Mouse (Mus musculus) testis, adult 2 months (tissue): ENCODE results near the gene Pbxip1.

ENCODE experiments used
- CTCF ChIP-seq: fragments of 200-500 bp; IDR thresholded peaks from 2 replicates; pipeline ENCODE4 v1.5.1; 2012; ENCODE audit warnings: low read depth, mild to moderate bottlenecking, inconsistent platforms, low read length, moderate library complexity; ENCODE audit not compliant: control insufficient read depth, insufficient read depth, insufficient replicate concordance
- POLR2A ChIP-seq: fragments of 200-500 bp; IDR thresholded peaks from 2 replicates; pipeline ENCODE4 v1.6.1; 2012; ENCODE audit warnings: low read depth, mild to moderate bottlenecking, inconsistent platforms, low read length, moderate library complexity; ENCODE audit not compliant: control insufficient read depth

GRCm38 (mm10) chr3:89388901-89389740 is 47.4 kb upstream of the Pbxip1 start:
- TF ChIP-seq CTCF, result no peak
- no peak for TF ChIP-seq POLR2A
